Mouse (Mus musculus) common myeloid progenitor, adult 5-6 weeks (primary cell): Measurements from ENCODE around the gene Sys1. TPM values are rescaled to one million over a fixed set of nuclear protein-coding genes. Genes with fewer than 3 reads are reported as not detected.

Source experiments
- ATAC-seq: replicated peaks from 2 replicates; pipeline ENCODE4 v1.8.0; 2016; ENCODE audit warnings: low read depth, mild to moderate bottlenecking, moderate TSS enrichment, inconsistent platforms; ENCODE audit not compliant: poor library complexity, severe bottlenecking
- total RNA-seq: library from RNA; stranded (forward); fragments of 200-1000, 187-1606 nt; gene quantifications from 2 replicates; pipeline ENCODE4 v1.2.3, GENCODE M21; 2017

The Sys1 gene
- total RNA-seq, 1 experiment from 2014 or later, result 8.9 TPM

DNA sequence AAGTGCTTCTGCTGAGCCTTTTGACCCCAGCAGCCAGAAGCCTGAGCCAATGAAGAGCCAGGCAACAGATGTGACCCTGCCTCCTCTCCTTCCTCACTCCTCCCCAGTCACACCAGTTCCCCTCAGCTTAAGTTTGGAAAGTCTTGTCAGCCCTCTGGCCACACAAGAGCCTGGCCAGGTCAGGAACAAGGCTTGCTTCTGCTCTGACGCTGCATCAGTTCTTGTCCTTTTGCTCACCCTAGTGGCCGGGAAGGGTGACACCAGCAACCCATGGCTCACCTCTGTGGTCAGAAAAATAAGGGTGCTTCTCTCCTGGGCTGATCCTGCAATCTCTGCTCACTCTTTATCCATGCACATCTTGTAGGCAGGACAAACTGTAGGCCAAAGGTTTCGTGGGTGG, 64.0 kb downstream of the Sys1 start:
- ATAC-seq, result peak; percentile 48

DNA sequence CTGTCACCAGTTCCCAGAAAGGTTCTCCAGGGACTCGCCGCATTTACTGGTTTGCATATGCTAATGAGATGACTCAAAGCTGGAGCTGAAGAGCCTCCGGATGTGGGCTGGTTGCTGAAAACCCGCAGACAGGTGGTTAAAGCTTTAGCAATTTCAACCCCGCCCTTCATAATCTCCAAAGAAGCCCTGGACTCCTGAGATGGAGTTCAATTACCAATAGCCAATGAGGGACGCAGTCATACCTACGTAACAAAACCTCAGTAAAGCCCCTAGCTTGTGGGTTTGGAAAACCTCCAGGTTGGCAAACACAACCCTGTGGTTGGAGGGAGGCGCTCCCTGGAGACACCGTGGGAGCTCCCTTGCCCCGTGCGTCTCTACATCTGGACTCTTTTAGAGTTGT, 65.1 kb downstream of the Sys1 start:
- ATAC-seq, result peak; percentile 83

DNA sequence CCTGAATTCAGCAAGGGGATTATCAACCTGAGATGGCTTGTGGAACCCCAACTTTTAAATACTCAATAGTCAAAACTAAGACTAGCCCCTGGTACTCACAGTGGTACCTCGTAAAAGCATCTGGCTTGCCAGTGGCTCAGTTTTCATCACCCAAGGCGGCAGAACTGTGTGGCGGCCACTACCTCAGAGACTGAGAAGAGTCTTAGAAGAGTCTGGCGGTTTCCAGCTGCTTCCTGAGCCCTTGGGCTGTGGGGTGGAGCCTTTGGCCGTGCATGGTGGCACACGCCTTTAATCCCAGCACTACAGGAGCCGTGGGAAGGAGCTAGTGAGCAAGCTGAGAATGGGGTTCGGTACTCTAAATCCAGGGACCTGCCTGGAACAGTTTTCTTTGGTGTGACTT, 65.5 kb downstream of the Sys1 start:
- peak; percentile 48 for ATAC-seq

DNA sequence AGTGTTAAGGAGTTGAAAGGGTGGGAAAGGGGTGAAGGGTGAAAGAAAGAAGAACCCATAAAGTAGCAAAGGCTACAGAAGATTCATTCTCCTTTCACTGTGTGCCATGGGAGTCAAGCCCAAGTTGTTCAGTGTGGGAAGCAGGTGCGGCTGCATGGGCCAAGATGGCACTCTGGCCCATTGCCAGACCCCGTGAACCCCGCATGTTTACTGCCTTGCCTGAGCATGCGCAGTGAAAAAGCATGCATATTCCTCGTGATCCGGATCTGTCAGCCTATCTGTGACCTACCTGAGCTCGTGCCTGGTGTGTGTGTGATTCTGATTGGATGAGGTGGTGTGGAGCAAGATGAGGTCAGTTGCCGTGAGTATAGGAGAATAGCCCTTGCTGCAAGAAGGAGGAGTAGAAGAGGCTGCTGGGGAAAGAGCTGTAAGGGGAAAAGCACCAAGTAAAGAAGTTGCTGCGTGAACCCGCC, 66.6 kb downstream of the Sys1 start:
- no peak for ATAC-seq

DNA sequence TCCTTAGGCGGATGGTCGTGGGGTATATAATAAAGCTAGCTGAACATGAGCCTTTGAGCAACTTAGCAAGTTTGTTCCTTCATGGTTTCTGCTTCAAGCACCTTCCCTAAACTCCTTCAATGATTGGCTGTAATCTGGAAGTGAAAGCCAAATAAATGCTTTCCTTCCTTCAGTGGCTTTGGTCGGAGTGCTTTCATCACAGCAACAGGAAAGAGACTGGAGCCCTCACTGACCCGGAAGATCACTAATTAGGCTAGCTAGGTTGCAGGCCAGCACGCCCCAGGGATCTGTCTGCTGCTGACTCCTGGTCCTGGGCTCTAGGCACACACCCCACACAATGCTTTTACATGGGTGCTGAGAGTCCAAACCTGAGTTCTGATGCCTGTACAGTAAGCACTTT, 71.8 kb downstream of the Sys1 start:
- ATAC-seq, result no peak

Other genes with a start within 250 kb of the Sys1 start
- not detected in 2 replicates for gene Wfdc15b, start 235.3 kb upstream of the Sys1 start, total RNA-seq
- not detected in 2 replicates for gene Svs2, start 218.5 kb upstream of the Sys1 start, total RNA-seq
- not detected in 2 replicates for gene Svs3b, start 200.3 kb upstream of the Sys1 start, total RNA-seq
- gene Svs4, start 178.5 kb upstream of the Sys1 start, total RNA-seq, result not detected in 2 replicates
- gene Svs3a, start 167.7 kb upstream of the Sys1 start, total RNA-seq, result not detected in 2 replicates
- gene Svs6, start 140.2 kb upstream of the Sys1 start, total RNA-seq, result not detected in 2 replicates
- not detected in 2 replicates for gene Svs5, start 124.2 kb upstream of the Sys1 start, total RNA-seq
- 10.1 and 10.4 TPM in 2 replicates for gene Slpi, start 67.9 kb upstream of the Sys1 start, total RNA-seq
- gene Rbpjl, start 53.8 kb upstream of the Sys1 start, total RNA-seq, result not detected in 2 replicates
- gene Matn4, start 51.8 kb upstream of the Sys1 start, total RNA-seq, result not detected in 2 replicates
- gene Sdc4, start 13.1 kb upstream of the Sys1 start, total RNA-seq, result 0.05 TPM in 1 of 2 replicates, not detected in the other
- gene Gm20458, start 4.0 kb downstream of the Sys1 start, total RNA-seq, result 0.46 TPM in 1 of 2 replicates, not detected in the other
- not detected in 2 replicates for gene Trp53tg5, start 16.8 kb downstream of the Sys1 start, total RNA-seq
- 0.18 TPM in 1 of 2 replicates, not detected in the other for gene Dbndd2, start 29.1 kb downstream of the Sys1 start, total RNA-seq
- gene Pigt, start 40.6 kb downstream of the Sys1 start, total RNA-seq, result 30.6 and 33.2 TPM in 2 replicates
- not detected in 2 replicates for gene Wfdc2, start 105.4 kb downstream of the Sys1 start, total RNA-seq
- gene Spint3, start 116.5 kb downstream of the Sys1 start, total RNA-seq, result not detected in 2 replicates
- gene Wfdc6a, start 128.5 kb downstream of the Sys1 start, total RNA-seq, result not detected in 2 replicates
- gene Eppin, start 136.6 kb downstream of the Sys1 start, total RNA-seq, result not detected in 2 replicates
- gene Wfdc6b, start 156.6 kb downstream of the Sys1 start, total RNA-seq, result not detected in 2 replicates
- not detected in 2 replicates for gene Wfdc8, start 156.7 kb downstream of the Sys1 start, total RNA-seq
- not detected in 2 replicates for gene Wfdc16, start 181.8 kb downstream of the Sys1 start, total RNA-seq
- gene Wfdc10, start 199.1 kb downstream of the Sys1 start, total RNA-seq, result not detected in 2 replicates
- not detected in 2 replicates for gene Wfdc9, start 199.6 kb downstream of the Sys1 start, total RNA-seq
- gene Wfdc11, start 217.1 kb downstream of the Sys1 start, total RNA-seq, result not detected in 2 replicates
- not detected in 2 replicates for gene Wfdc13, start 228.1 kb downstream of the Sys1 start, total RNA-seq
- not detected in 2 replicates for gene Spint4, start 241.5 kb downstream of the Sys1 start, total RNA-seq